In the genomic region with DNA sequence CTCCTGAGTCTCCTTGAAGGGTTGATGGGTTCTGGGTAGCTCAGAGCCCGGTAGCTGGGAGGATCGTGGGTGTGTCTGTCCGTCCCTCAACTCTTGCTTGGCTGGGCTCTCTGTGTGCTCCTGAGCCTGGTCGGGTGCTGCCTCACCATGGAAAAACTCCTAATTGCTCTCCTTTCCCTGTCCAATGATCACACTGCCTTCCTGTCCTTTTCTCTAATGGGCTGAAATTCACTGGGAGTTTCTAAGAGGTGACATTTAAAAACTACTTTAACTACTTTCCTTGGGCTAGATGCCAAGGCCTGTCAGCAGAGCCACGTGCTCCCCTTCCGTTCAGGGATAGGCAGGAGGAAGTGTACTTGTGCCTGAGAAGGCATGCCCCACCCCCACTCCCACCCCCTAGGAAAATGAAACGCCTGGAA, we compare ENCODE assay signal across 8 mouse cellular contexts. TPM values are rescaled to one million over a fixed set of nuclear protein-coding genes. Genes with fewer than 3 reads are reported as not detected.
DNase-seq lines count a peak whose midpoint lies in the region; ATAC-seq lines count a peak whose summit lies in the region.

No protein-coding gene starts in this region.

- no peak overlapping the region for H3K27ac ChIP-seq in embryonic facial prominence, embryonic 10.5 days (replicated peaks)
- no peak overlapping the region for H3K27ac ChIP-seq in midbrain, embryonic 14.5 days (replicated peaks; ENCODE audit: low read depth, low read length)

- peaks cover 30% of the 10 kb centered on the region for H3K4me1 ChIP-seq in embryonic facial prominence, embryonic 10.5 days
- H3K4me1 ChIP-seq in midbrain, embryonic 14.5 days (ENCODE audit: control insufficient read depth, insufficient read depth, low read length) = peaks cover 15% of the 10 kb centered on the region

- no peaks in the 10 kb centered on the region for H3K9me3 ChIP-seq in embryonic facial prominence, embryonic 10.5 days
- H3K9me3 ChIP-seq in midbrain, embryonic 14.5 days (ENCODE audit: control insufficient read depth, low read length) = no peaks in the 10 kb centered on the region

- H3K36me3 ChIP-seq in embryonic facial prominence, embryonic 10.5 days (replicated peaks) = no peaks in the 10 kb centered on the region
- H3K36me3 ChIP-seq in midbrain, embryonic 14.5 days (ENCODE audit: control insufficient read depth, insufficient read depth, low read length) = no peaks in the 10 kb centered on the region

- 26% methylated on average over 7 of the region's 7 CpGs for WGBS in embryonic facial prominence, embryonic 10.5 days
- WGBS in midbrain, embryonic 14.5 days = 24% methylated on average over 7 of the region's 7 CpGs

- ATAC-seq in CD4-positive, CD25-positive, alpha-beta regulatory T cell, adult 4 months = no peak
- ATAC-seq in midbrain, embryonic 14.5 days (ENCODE audit: low FRiP score, low TSS enrichment) = no peak

- peaks cover 42% of the 10 kb centered on the region for H3K27me3 ChIP-seq in embryonic facial prominence, embryonic 10.5 days (replicated peaks; ENCODE audit: low read depth, poor library complexity, severe bottlenecking)
- H3K27me3 ChIP-seq in midbrain, embryonic 14.5 days (ENCODE audit: control insufficient read depth, insufficient read depth, low read length) = no peaks in the 10 kb centered on the region; the same call in 1 of the 2 replicates

- H3K9ac ChIP-seq in midbrain, embryonic 14.5 days (replicated peaks; ENCODE audit: low read length) = peak overlapping the region; percentile 79; the same call in 1 of the 2 replicates

- peak; percentile 45 for DNase-seq in CD4-positive, CD25-positive, alpha-beta regulatory T cell, adult 2 months (ENCODE audit: low read depth, low spot score)
- DNase-seq in embryonic facial prominence, embryonic 10.5 days (ENCODE audit: low spot score) = no peak
- DNase-seq in heart, postnatal 14 days = peak; percentile 54 to 67
- DNase-seq in kidney, postnatal 36 days = peak; percentile 78 to 88
- DNase-seq in midbrain, embryonic 14.5 days = no peak
- DNase-seq in right cerebral cortex, adult 18-20 months = no peak
- DNase-seq in layer of hippocampus, adult 8-10 months (ENCODE audit: low spot score in 2 of 2) = no peak

- intact Hi-C loops in heart, postnatal 14 days (cut with DNase I) = loop anchor here (2.0 kb wide), 1 partner anchor 15 kb away; no protein-coding TSS in a partner anchor

- H3K4me3 ChIP-seq in embryonic facial prominence, embryonic 10.5 days = peak overlapping the region; percentile 73
- H3K4me3 ChIP-seq in midbrain, embryonic 14.5 days (replicated peaks; ENCODE audit: low read depth, low read length) = peak overlapping the region; percentile 61

- H3K4me2 ChIP-seq in midbrain, embryonic 14.5 days (ENCODE audit: low read length) = peak overlapping the region; percentile 94

RNA-seq across cellular contexts. Expression of a gene that starts 10.9 kb away (rescaled TPM):
- 10 to 100 TPM; 29.9 to 42.6 TPM for polyA plus RNA-seq in CD4-positive, CD25-positive, alpha-beta regulatory T cell, adult 4 months (2017; shearing (Covaris generic))
- polyA plus RNA-seq in embryonic facial prominence, embryonic 10.5 days (2016; fragmentation: Nextera tagmentation; extraction: Ambion mirVana) = 5.3 and 7.7 TPM in 2 replicates
- total RNA-seq in heart, postnatal 14 days (2021) = 10 to 100 TPM; 11.7 to 12.3 TPM
- 12.0 and 12.8 TPM in 2 replicates for polyA plus RNA-seq in midbrain, embryonic 14.5 days (2014; fragmentation: Nextera tagmentation; extraction: Ambion mirVana)
- 1 to 10 TPM; 7.3 to 9.3 (median 8.5) TPM for total RNA-seq in layer of hippocampus, adult 8-10 months (2022)

RNA-seq across cellular contexts. Expression of a gene that starts 20.3 kb away (rescaled TPM):
- 1 to 10 TPM in 1 of 2 experiments, under 1 TPM in 1; 0.52 to 1.1 TPM for polyA plus RNA-seq in CD4-positive, CD25-positive, alpha-beta regulatory T cell, adult 4 months (2017; shearing (Covaris generic))
- 1.8 and 2.1 TPM in 2 replicates for polyA plus RNA-seq in embryonic facial prominence, embryonic 10.5 days (2016; fragmentation: Nextera tagmentation; extraction: Ambion mirVana)
- total RNA-seq in heart, postnatal 14 days (2021) = 1 to 10 TPM; 1.5 to 1.6 TPM
- polyA plus RNA-seq in midbrain, embryonic 14.5 days (2014; fragmentation: Nextera tagmentation; extraction: Ambion mirVana) = 1.5 and 2.0 TPM in 2 replicates
- 10 to 100 TPM; 12.3 to 18.6 (median 15.4) TPM for total RNA-seq in layer of hippocampus, adult 8-10 months (2022)

Comparison
In these comparisons a context has a peak if more than half of its experiments do, and no peak if none do; other contexts are left out.
1. DNase-seq: peak in CD4-positive, CD25-positive, alpha-beta regulatory T cell, adult 2 months (single experiment), heart, postnatal 14 days (2 of 2) and kidney, postnatal 36 days (2 of 2); none in embryonic facial prominence, embryonic 10.5 days (single experiment), midbrain, embryonic 14.5 days (single experiment), right cerebral cortex, adult 18-20 months (single experiment) and layer of hippocampus, adult 8-10 months (0 of 2).